ENCODE assay signal across 10 mouse cellular contexts in genomic region chr7:16056459-16057135, GRCm38 (mm10). TPM values are rescaled to one million over a fixed set of nuclear protein-coding genes. Genes with fewer than 3 reads are reported as not detected.
A peak's percentile ranks its signal among the peaks of the same experiment; 100 is the strongest.
DNase-seq lines count a peak whose midpoint lies in the region; ATAC-seq and TF ChIP-seq lines count a peak whose summit lies in the region.
"Had no signal": no experiment of that assay in that cellular context is flagged by ENCODE, and none has a peak within 500 bp of the region (broad histone marks: within the 10 kb centered on the region; RNA-seq: fewer than 3 reads in every experiment).

No protein-coding gene starts in this region.

- H3K36me3 ChIP-seq in forebrain, embryonic 11.5 days (ENCODE audit: control insufficient read depth, insufficient read depth, low read length), result no peaks in the 10 kb centered on the region
- no peaks in the 10 kb centered on the region for H3K36me3 ChIP-seq in forebrain, embryonic 16.5 days (ENCODE audit: control insufficient read depth, insufficient read depth)
- no peaks in the 10 kb centered on the region for H3K36me3 ChIP-seq in spleen, adult 2 months (ENCODE audit: control insufficient read depth, insufficient read depth, low read length)
- H3K36me3 ChIP-seq: midbrain, embryonic 12.5 days had no signal

- 33% methylated on average over 5 of the region's 5 CpGs for WGBS in forebrain, embryonic 11.5 days
- 31% methylated on average over 5 of the region's 5 CpGs for WGBS in forebrain, embryonic 16.5 days
- 2% methylated on average over 5 of the region's 5 CpGs for WGBS in spleen, adult 2 months

- no peak overlapping the region for H3K9ac ChIP-seq in forebrain, embryonic 11.5 days (ENCODE audit: low read length)
- H3K9ac ChIP-seq in forebrain, embryonic 16.5 days (replicated peaks; ENCODE audit: low read depth, low read length), result no peak overlapping the region
- H3K9ac ChIP-seq: midbrain, embryonic 12.5 days had no signal

- H3K4me3 ChIP-seq in forebrain, embryonic 11.5 days (ENCODE audit: low read depth, low read length), result no peak overlapping the region
- H3K4me3 ChIP-seq in forebrain, embryonic 16.5 days (replicated peaks; ENCODE audit: low read length), result no peak overlapping the region
- no peak overlapping the region for H3K4me3 ChIP-seq in spleen, adult 2 months (ENCODE audit: extremely low read depth, insufficient read depth, insufficient read length)
- H3K4me3 ChIP-seq: midbrain, embryonic 12.5 days had no signal

- no peak for ATAC-seq in forebrain, embryonic 11.5 days (replicated peaks; ENCODE audit: low FRiP score)
- no peak for ATAC-seq in forebrain, embryonic 16.5 days

- peak; percentile 45 for DNase-seq in forebrain, embryonic 11.5 days (ENCODE audit: low spot score)
- peak in 1 of 2 experiments; percentile 63 for DNase-seq in spleen, adult 2 months (ENCODE audit: low read depth in 1 of 2, low spot score in 2 of 2)
- DNase-seq in spleen, adult 12 weeks (ENCODE audit: low spot score), result no peak
- peak; percentile 72 for DNase-seq in cerebellum, adult 9-11 months
- DNase-seq in lung, postnatal 36 days, result peak; percentile 67
- DNase-seq in heart, adult 8-10 months (ENCODE audit: low spot score), result no peak
- DNase-seq in frontal cortex, postnatal 10 days (ENCODE audit: low spot score in 2 of 2), result no peak

- no peak overlapping the region for H3K4me2 ChIP-seq in forebrain, embryonic 11.5 days (ENCODE audit: low read depth, low read length, severe bottlenecking)
- H3K4me2 ChIP-seq in forebrain, embryonic 16.5 days (ENCODE audit: low read length), result no peak overlapping the region
- H3K4me2 ChIP-seq: midbrain, embryonic 12.5 days had no signal

- TF ChIP-seq CTCF in spleen, adult 2 months (IDR thresholded peaks at IDR 0.05; ENCODE audit: extremely low read depth, insufficient read depth, insufficient read length, insufficient replicate concordance), result peak; percentile 35; the same call in 1 of the 2 replicates

- no peaks in the 10 kb centered on the region for H3K9me3 ChIP-seq in forebrain, embryonic 11.5 days (ENCODE audit: control insufficient read depth, low read length)
- H3K9me3 ChIP-seq in forebrain, embryonic 16.5 days (ENCODE audit: control insufficient read depth, low read length), result peaks cover 5% of the 10 kb centered on the region; the same call in 1 of the 2 replicates

- peaks cover 6% of the 10 kb centered on the region; the same call in 1 of the 2 replicates for H3K4me1 ChIP-seq in forebrain, embryonic 11.5 days (replicated peaks; ENCODE audit: control insufficient read depth, insufficient read depth, low read length)
- H3K4me1 ChIP-seq in forebrain, embryonic 16.5 days (replicated peaks; ENCODE audit: control insufficient read depth, insufficient read depth, low read length), result peaks cover 10% of the 10 kb centered on the region
- peaks cover 20% of the 10 kb centered on the region; the same call in 1 of the 2 replicates for H3K4me1 ChIP-seq in spleen, adult 2 months (ENCODE audit: control insufficient read depth, insufficient read depth, insufficient read length)

- peaks cover 4% of the 10 kb centered on the region for H3K27me3 ChIP-seq in forebrain, embryonic 11.5 days (ENCODE audit: control insufficient read depth, insufficient read depth, low read length)
- peaks cover 9% of the 10 kb centered on the region for H3K27me3 ChIP-seq in forebrain, embryonic 16.5 days (replicated peaks; ENCODE audit: control insufficient read depth, insufficient read depth, low read length)
- no peaks in the 10 kb centered on the region for H3K27me3 ChIP-seq in spleen, adult 2 months (ENCODE audit: control insufficient read depth, insufficient read depth, low read length)

- H3K27ac ChIP-seq in forebrain, embryonic 11.5 days (ENCODE audit: low read depth, low read length), result no peak overlapping the region
- H3K27ac ChIP-seq in forebrain, embryonic 16.5 days (ENCODE audit: low read length), result no peak overlapping the region
- H3K27ac ChIP-seq in spleen, adult 2 months (ENCODE audit: insufficient read depth, low read length), result peak overlapping the region; percentile 62
- H3K27ac ChIP-seq: midbrain, embryonic 12.5 days had no signal

- TF ChIP-seq POLR2A in spleen, adult 2 months (IDR thresholded peaks at IDR 0.05; ENCODE audit: low read depth, low read length), result no peak

RNA-seq across cellular contexts. Expression of gene Zfp541, which starts 5.0 kb away (rescaled TPM):
- polyA plus RNA-seq in forebrain, embryonic 11.5 days (2014; fragmentation: Nextera tagmentation; extraction: Ambion mirVana), result not detected in 2 replicates
- 0.14 TPM in 1 of 2 replicates, not detected in the other for polyA plus RNA-seq in forebrain, embryonic 16.5 days (2015; fragmentation: Nextera tagmentation; extraction: Ambion mirVana)
- 0.02 and 0.05 TPM in 2 replicates for polyA plus RNA-seq in spleen, adult 2 months (2012; rRNA removed)
- not detected for total RNA-seq in heart, adult 8-10 months (2022)
- polyA plus RNA-seq: heart, embryonic 16.5 days; midbrain, embryonic 12.5 days had no signal

RNA-seq across cellular contexts. Expression of gene Bicra, which starts 8.9 kb away (rescaled TPM):
- polyA plus RNA-seq in forebrain, embryonic 11.5 days (2014; fragmentation: Nextera tagmentation; extraction: Ambion mirVana), result 10.9 and 11.6 TPM in 2 replicates
- 9.0 and 11.2 TPM in 2 replicates for polyA plus RNA-seq in forebrain, embryonic 16.5 days (2015; fragmentation: Nextera tagmentation; extraction: Ambion mirVana)
- polyA plus RNA-seq in spleen, adult 2 months (2012; rRNA removed), result 40.4 and 50.6 TPM in 2 replicates
- 1 to 10 TPM; 5.7 to 8.6 (median 7.7) TPM for total RNA-seq in heart, adult 8-10 months (2022)

RNA-seq across cellular contexts. Expression of gene Napa, which starts 41.7 kb away (rescaled TPM):
- polyA plus RNA-seq in forebrain, embryonic 11.5 days (2014; fragmentation: Nextera tagmentation; extraction: Ambion mirVana), result 156 and 167 TPM in 2 replicates
- polyA plus RNA-seq in forebrain, embryonic 16.5 days (2015; fragmentation: Nextera tagmentation; extraction: Ambion mirVana), result 197 and 220 TPM in 2 replicates
- polyA plus RNA-seq in spleen, adult 2 months (2012; rRNA removed), result 150 and 151 TPM in 2 replicates
- total RNA-seq in heart, adult 8-10 months (2022), result 100 to 1,000 TPM in 1 of 4 experiments, 10 to 100 TPM in 3; 76.5 to 101 (median 84.9) TPM

Comparison
In these comparisons a context has a peak if more than half of its experiments do, and no peak if none do; other contexts are left out.
1. DNase-seq: peak in forebrain, embryonic 11.5 days (single experiment), cerebellum, adult 9-11 months (single experiment) and lung, postnatal 36 days (single experiment); none in spleen, adult 12 weeks (single experiment), heart, adult 8-10 months (single experiment) and frontal cortex, postnatal 10 days (0 of 2).